14 mouse cellular contexts compared by ENCODE assay signal in genomic region chr1:133856133-133856541, GRCm38 (mm10). TPM values are rescaled to one million over a fixed set of nuclear protein-coding genes. Genes with fewer than 3 reads are reported as not detected.
DNase-seq lines count a peak whose midpoint lies in the region; ATAC-seq and TF ChIP-seq lines count a peak whose summit lies in the region.
"Had no signal": no experiment of that assay in that cellular context is flagged by ENCODE, and none has a peak within 500 bp of the region (broad histone marks: within the 10 kb centered on the region; RNA-seq: fewer than 3 reads in every experiment).

No protein-coding gene starts in this region.

- no peak overlapping the region for H3K9ac ChIP-seq in forebrain, embryonic 15.5 days (replicated peaks)
- no peak overlapping the region for H3K9ac ChIP-seq in forebrain, embryonic 13.5 days
- 0 out of 2 replicates have a peak overlapping the region, but pooled peaks have one; percentile 14 for H3K9ac ChIP-seq in midbrain, embryonic 11.5 days (ENCODE audit: low read length)
- no peak overlapping the region for H3K9ac ChIP-seq in midbrain, postnatal 0 days (replicated peaks; ENCODE audit: low read length, poor library complexity, severe bottlenecking)

- H3K9me3 ChIP-seq in forebrain, embryonic 15.5 days: no peaks in the 10 kb centered on the region
- no peaks in the 10 kb centered on the region for H3K9me3 ChIP-seq in forebrain, embryonic 13.5 days (replicated peaks)
- no peaks in the 10 kb centered on the region for H3K9me3 ChIP-seq in midbrain, embryonic 11.5 days (ENCODE audit: control insufficient read depth, low read length)
- no peaks in the 10 kb centered on the region for H3K9me3 ChIP-seq in midbrain, postnatal 0 days (ENCODE audit: low read length)

- H3K36me3 ChIP-seq in forebrain, embryonic 15.5 days: no peaks in the 10 kb centered on the region
- no peaks in the 10 kb centered on the region for H3K36me3 ChIP-seq in forebrain, embryonic 13.5 days (ENCODE audit: poor library complexity, severe bottlenecking)
- no peaks in the 10 kb centered on the region for H3K36me3 ChIP-seq in midbrain, embryonic 11.5 days (ENCODE audit: control insufficient read depth, insufficient read depth, low read length)
- no peaks in the 10 kb centered on the region for H3K36me3 ChIP-seq in midbrain, postnatal 0 days (ENCODE audit: insufficient read depth, low read length)

- ATAC-seq in forebrain, embryonic 15.5 days (replicated peaks): peak; percentile 24; the same call in 1 of the 2 replicates
- ATAC-seq in forebrain, embryonic 13.5 days: no peak
- peak; percentile 29; the same call in 1 of the 2 replicates for ATAC-seq in midbrain, embryonic 11.5 days (ENCODE audit: low FRiP score)
- no peak for ATAC-seq in midbrain, postnatal 0 days (ENCODE audit: low FRiP score)
- ATAC-seq in monocyte, adult 5-6 weeks (replicated peaks; ENCODE audit: insufficient number of reproducible peaks, low FRiP score, low TSS enrichment, poor library complexity, severe bottlenecking): peak; percentile 55

- H3K27ac ChIP-seq in forebrain, embryonic 15.5 days (replicated peaks): no peak overlapping the region
- no peak overlapping the region for H3K27ac ChIP-seq in forebrain, embryonic 13.5 days
- no peak overlapping the region for H3K27ac ChIP-seq in midbrain, embryonic 11.5 days (ENCODE audit: low read depth, low read length)
- H3K27ac ChIP-seq in midbrain, postnatal 0 days (ENCODE audit: low read depth, low read length): no peak overlapping the region
- H3K27ac ChIP-seq in bone marrow, adult 2 months (ENCODE audit: control insufficient read depth, insufficient read depth, low read depth, low read length, poor library complexity): no peak overlapping the region

- no peak for TF ChIP-seq CTCF in midbrain, postnatal 0 days (IDR thresholded peaks at IDR 0.05)
- TF ChIP-seq CTCF in bone marrow, adult 2 months (IDR thresholded peaks at IDR 0.05; ENCODE audit: control insufficient read depth, insufficient read depth, low read length): no peak

- no peaks in the 10 kb centered on the region for H3K27me3 ChIP-seq in forebrain, embryonic 15.5 days
- H3K27me3 ChIP-seq in forebrain, embryonic 13.5 days: 0 out of 2 replicates have a peak, but pooled peaks cover 7% of the 10 kb centered on the region
- no peaks in the 10 kb centered on the region for H3K27me3 ChIP-seq in midbrain, embryonic 11.5 days (ENCODE audit: control insufficient read depth, insufficient read depth, low read length)
- no peaks in the 10 kb centered on the region for H3K27me3 ChIP-seq in midbrain, postnatal 0 days (ENCODE audit: insufficient read depth, low read length)

- peaks cover 41% of the 10 kb centered on the region for H3K4me1 ChIP-seq in forebrain, embryonic 15.5 days
- H3K4me1 ChIP-seq in forebrain, embryonic 13.5 days: peaks cover 43% of the 10 kb centered on the region
- H3K4me1 ChIP-seq in midbrain, embryonic 11.5 days (ENCODE audit: control insufficient read depth, insufficient read depth, low read length): peaks cover 24% of the 10 kb centered on the region
- H3K4me1 ChIP-seq in midbrain, postnatal 0 days (ENCODE audit: insufficient read depth, low read length): 0 out of 2 replicates have a peak, but pooled peaks cover 3% of the 10 kb centered on the region
- peaks cover 1% of the 10 kb centered on the region; the same call in 1 of the 2 replicates for H3K4me1 ChIP-seq in bone marrow, adult 2 months (ENCODE audit: control insufficient read depth, insufficient read depth, low read length)

- H3K4me2 ChIP-seq in forebrain, embryonic 15.5 days (replicated peaks): no peak overlapping the region
- H3K4me2 ChIP-seq in forebrain, embryonic 13.5 days: no peak overlapping the region
- H3K4me2 ChIP-seq in midbrain, embryonic 11.5 days: no peak overlapping the region
- no peak overlapping the region for H3K4me2 ChIP-seq in midbrain, postnatal 0 days (ENCODE audit: low read depth, low read length, poor library complexity, severe bottlenecking)

- intact Hi-C loops in gastrocnemius, postnatal 14 days (cut with DNase I; ENCODE audit: low total_unique reads): no loop called here

- no peak overlapping the region for H3K4me3 ChIP-seq in forebrain, embryonic 15.5 days
- no peak overlapping the region for H3K4me3 ChIP-seq in forebrain, embryonic 13.5 days
- no peak overlapping the region for H3K4me3 ChIP-seq in midbrain, embryonic 11.5 days (ENCODE audit: low read depth, low read length)
- H3K4me3 ChIP-seq in midbrain, postnatal 0 days (ENCODE audit: low read depth, low read length): no peak overlapping the region
- peak overlapping the region; percentile 7 for H3K4me3 ChIP-seq in bone marrow, adult 2 months (replicated peaks; ENCODE audit: control insufficient read depth, low read depth, low read length)

- TF ChIP-seq POLR2A in bone marrow, adult 2 months (IDR thresholded peaks at IDR 0.05; ENCODE audit: borderline replicate concordance, control insufficient read depth, low read depth, low read length): no peak

- WGBS in forebrain, embryonic 15.5 days: 28% methylated on average over 11 of the region's 11 CpGs
- WGBS in forebrain, embryonic 13.5 days: 24% methylated on average over 11 of the region's 11 CpGs
- 10% methylated on average over 11 of the region's 11 CpGs for WGBS in midbrain, embryonic 11.5 days
- WGBS in midbrain, postnatal 0 days: 22% methylated on average over 11 of the region's 11 CpGs
- WGBS in bone marrow, adult 2 months: 9% methylated on average over 11 of the region's 11 CpGs

- DNase-seq in midbrain, embryonic 11.5 days (ENCODE audit: low spot score, missing footprints): no peak
- no peak for DNase-seq in midbrain, postnatal 0 days (ENCODE audit: low spot score)
- no peak for DNase-seq in gastrocnemius, postnatal 14 days
- DNase-seq in urinary bladder, postnatal 36 days (ENCODE audit: low spot score in 2 of 2): no peak
- DNase-seq: cerebellum, adult 8-10 months; gastrocnemius, postnatal 36 days; heart, postnatal 14 days; layer of hippocampus, adult 9-11 months; thymus, postnatal 25 days had no signal

RNA-seq across cellular contexts. Expression of gene Optc, which starts 51.7 kb away (rescaled TPM):
- polyA plus RNA-seq in forebrain, embryonic 15.5 days (2015; fragmentation: Nextera tagmentation; extraction: Ambion mirVana): 1.6 and 2.2 TPM in 2 replicates
- 2.3 and 3.3 TPM in 2 replicates for polyA plus RNA-seq in forebrain, embryonic 13.5 days (2015; fragmentation: Nextera tagmentation; extraction: Ambion mirVana)
- 1.6 and 1.9 TPM in 2 replicates for polyA plus RNA-seq in midbrain, embryonic 11.5 days (2014; fragmentation: Nextera tagmentation; extraction: Ambion mirVana)
- total RNA-seq in midbrain, postnatal 0 days (2014; rRNA removed): 5.0 and 7.3 TPM in 2 replicates
- 2.1 and 2.7 TPM in 2 replicates for polyA plus RNA-seq in midbrain, postnatal 0 days (2015; fragmentation: Nextera tagmentation; extraction: Ambion mirVana)
- polyA plus RNA-seq in bone marrow, adult 2 months (2011; ENCODE audit: insufficient read depth, insufficient read length, low replicate concordance, missing spikeins): not detected in 2 replicates
- not detected in 3 replicates for total RNA-seq in monocyte, adult 5-6 weeks (2017)
- total RNA-seq in gastrocnemius, postnatal 14 days (2021): under 1 TPM; 0.18 TPM
- total RNA-seq: gastrocnemius, postnatal 36 days; liver, adult 2 months had no signal
- polyA plus RNA-seq: liver, adult 2 months had no signal

RNA-seq across cellular contexts. Expression of gene Atp2b4, which starts 55.3 kb away (rescaled TPM):
- polyA plus RNA-seq in forebrain, embryonic 15.5 days (2015; fragmentation: Nextera tagmentation; extraction: Ambion mirVana): 8.6 and 10.4 TPM in 2 replicates
- polyA plus RNA-seq in forebrain, embryonic 13.5 days (2015; fragmentation: Nextera tagmentation; extraction: Ambion mirVana): 6.7 and 7.6 TPM in 2 replicates
- polyA plus RNA-seq in midbrain, embryonic 11.5 days (2014; fragmentation: Nextera tagmentation; extraction: Ambion mirVana): 7.6 and 8.3 TPM in 2 replicates
- 48.3 and 62.3 TPM in 2 replicates for total RNA-seq in midbrain, postnatal 0 days (2014; rRNA removed)
- 11.3 and 12.1 TPM in 2 replicates for polyA plus RNA-seq in midbrain, postnatal 0 days (2015; fragmentation: Nextera tagmentation; extraction: Ambion mirVana)
- 37.6 and 43.7 TPM in 2 replicates for polyA plus RNA-seq in bone marrow, adult 2 months (2011; ENCODE audit: insufficient read depth, insufficient read length, low replicate concordance, missing spikeins)
- total RNA-seq in monocyte, adult 5-6 weeks (2017): 16.7 to 44.9 TPM (median 20.6 TPM) in 3 replicates
- 10 to 100 TPM; 22.1 to 24.4 TPM for total RNA-seq in gastrocnemius, postnatal 14 days (2021)

Comparison
In these comparisons a context has a peak if more than half of its experiments do, and no peak if none do; other contexts are left out.
1. ATAC-seq: peak in forebrain, embryonic 15.5 days (single experiment), midbrain, embryonic 11.5 days (single experiment) and monocyte, adult 5-6 weeks (single experiment); none in forebrain, embryonic 13.5 days (single experiment) and midbrain, postnatal 0 days (single experiment).